Comparison of ENCODE assay signal across 8 mouse cellular contexts in genomic region chr5:24550598-24551316, GRCm38 (mm10). TPM values are rescaled to one million over a fixed set of nuclear protein-coding genes. Genes with fewer than 3 reads are reported as not detected.
A peak's percentile ranks its signal among the peaks of the same experiment; 100 is the strongest.
DNase-seq lines count a peak whose midpoint lies in the region; ATAC-seq and TF ChIP-seq lines count a peak whose summit lies in the region.

No protein-coding gene starts in this region.

- peaks cover 4% of the 10 kb centered on the region for H3K4me1 ChIP-seq in midbrain, embryonic 11.5 days (ENCODE audit: control insufficient read depth, insufficient read depth, low read length)
- H3K4me1 ChIP-seq in stomach, embryonic 15.5 days: peaks cover 9% of the 10 kb centered on the region

- H3K27me3 ChIP-seq in midbrain, embryonic 11.5 days (ENCODE audit: control insufficient read depth, insufficient read depth, low read length): no peaks in the 10 kb centered on the region
- H3K27me3 ChIP-seq in stomach, embryonic 15.5 days (replicated peaks): no peaks in the 10 kb centered on the region

- WGBS in midbrain, embryonic 11.5 days: 42% methylated on average over 26 of the region's 26 CpGs
- WGBS in stomach, embryonic 15.5 days: 25% methylated on average over 26 of the region's 26 CpGs

- TF ChIP-seq CTCF in layer of hippocampus, adult 2 months (conservative IDR thresholded peaks at IDR 0.05): no peak

- ATAC-seq in frontal cortex, adult (ENCODE audit: low TSS enrichment): no peak
- ATAC-seq in common myeloid progenitor, adult 5-6 weeks (replicated peaks; ENCODE audit: low read depth, poor library complexity, severe bottlenecking): peak; percentile 58; the same call in 1 of the 2 replicates
- 0 out of 2 replicates have a peak, but pooled peaks have one; percentile 27 for ATAC-seq in midbrain, embryonic 11.5 days (ENCODE audit: low FRiP score)
- peak; percentile 59 for ATAC-seq in stomach, embryonic 15.5 days (ENCODE audit: insufficient read depth, low FRiP score, low read depth)

- H3K27ac ChIP-seq in layer of hippocampus, adult 2 months: no peak overlapping the region
- no peak overlapping the region for H3K27ac ChIP-seq in midbrain, embryonic 11.5 days (ENCODE audit: low read depth, low read length)
- no peak overlapping the region for H3K27ac ChIP-seq in stomach, embryonic 15.5 days

- DNase-seq in frontal cortex, postnatal 10 days (ENCODE audit: low spot score in 2 of 2): peak; percentile 54 to 64
- peak; percentile 57 to 65 for DNase-seq in heart, postnatal 14 days
- DNase-seq in layer of hippocampus, adult 2 months (ENCODE audit: low spot score in 2 of 2): peak; percentile 65 to 67
- peak; percentile 86 for DNase-seq in midbrain, embryonic 11.5 days (ENCODE audit: low spot score, missing footprints)
- no peak for DNase-seq in adrenal gland, adult 8-10 months

- H3K4me3 ChIP-seq in layer of hippocampus, adult 2 months: peak overlapping the region; percentile 15; the same call in 1 of the 2 replicates
- no peak overlapping the region for H3K4me3 ChIP-seq in midbrain, embryonic 11.5 days (ENCODE audit: low read depth, low read length)
- 0 out of 2 replicates have a peak overlapping the region, but pooled peaks have one; percentile 11 for H3K4me3 ChIP-seq in stomach, embryonic 15.5 days (replicated peaks)

- no peak overlapping the region for H3K4me2 ChIP-seq in midbrain, embryonic 11.5 days
- H3K4me2 ChIP-seq in stomach, embryonic 15.5 days: peak overlapping the region; percentile 43

- no peaks in the 10 kb centered on the region for H3K36me3 ChIP-seq in midbrain, embryonic 11.5 days (ENCODE audit: control insufficient read depth, insufficient read depth, low read length)
- H3K36me3 ChIP-seq in stomach, embryonic 15.5 days: no peaks in the 10 kb centered on the region

- no peaks in the 10 kb centered on the region for H3K9me3 ChIP-seq in midbrain, embryonic 11.5 days (ENCODE audit: control insufficient read depth, low read length)
- no peaks in the 10 kb centered on the region for H3K9me3 ChIP-seq in stomach, embryonic 15.5 days

- no peak overlapping the region; the same call in 1 of the 2 replicates for H3K9ac ChIP-seq in midbrain, embryonic 11.5 days (ENCODE audit: low read length)
- no peak overlapping the region for H3K9ac ChIP-seq in stomach, embryonic 15.5 days

- intact Hi-C loops in heart, postnatal 14 days (cut with DNase I): no loop called here

RNA-seq across cellular contexts. Expression of gene 4931409K22Rik, which starts 5.9 kb away (rescaled TPM):
- total RNA-seq in common myeloid progenitor, adult 5-6 weeks (2017): not detected in 2 replicates
- not detected for total RNA-seq in heart, postnatal 14 days (2021)
- total RNA-seq in layer of hippocampus, adult 2 months (2021): not detected
- not detected in 2 replicates for polyA plus RNA-seq in midbrain, embryonic 11.5 days (2014; fragmentation: Nextera tagmentation; extraction: Ambion mirVana)
- polyA plus RNA-seq in stomach, embryonic 15.5 days (2015; fragmentation: Nextera tagmentation; extraction: Ambion mirVana): 0.14 and 0.24 TPM in 2 replicates
- total RNA-seq in adrenal gland, adult 8-10 months (2022): not detected

RNA-seq across cellular contexts. Expression of gene Asb10, which starts 10.0 kb away (rescaled TPM):
- 0.69 TPM in 1 of 2 replicates, not detected in the other for total RNA-seq in common myeloid progenitor, adult 5-6 weeks (2017)
- total RNA-seq in heart, postnatal 14 days (2021): 10 to 100 TPM; 70.2 to 72.5 TPM
- total RNA-seq in layer of hippocampus, adult 2 months (2021): under 1 TPM in 1 of 2 experiments, not detected in 1; 0.31 TPM
- polyA plus RNA-seq in midbrain, embryonic 11.5 days (2014; fragmentation: Nextera tagmentation; extraction: Ambion mirVana): 0.25 TPM in 2 replicates
- 0.32 and 0.57 TPM in 2 replicates for polyA plus RNA-seq in stomach, embryonic 15.5 days (2015; fragmentation: Nextera tagmentation; extraction: Ambion mirVana)
- total RNA-seq in adrenal gland, adult 8-10 months (2022): under 1 TPM; 0.37 to 0.75 (median 0.59) TPM

RNA-seq across cellular contexts. Expression of gene Gbx1, which starts 23.8 kb away (rescaled TPM):
- total RNA-seq in common myeloid progenitor, adult 5-6 weeks (2017): not detected in 2 replicates
- total RNA-seq in heart, postnatal 14 days (2021): not detected
- under 1 TPM in 1 of 2 experiments, not detected in 1; 0.10 TPM for total RNA-seq in layer of hippocampus, adult 2 months (2021)
- 0.15 TPM in 1 of 2 replicates, not detected in the other for polyA plus RNA-seq in midbrain, embryonic 11.5 days (2014; fragmentation: Nextera tagmentation; extraction: Ambion mirVana)
- polyA plus RNA-seq in stomach, embryonic 15.5 days (2015; fragmentation: Nextera tagmentation; extraction: Ambion mirVana): 0.04 TPM in 1 of 2 replicates, not detected in the other
- total RNA-seq in adrenal gland, adult 8-10 months (2022): not detected

RNA-seq across cellular contexts. Expression of gene Abcf2, which starts 26.5 kb away (rescaled TPM):
- 107 and 119 TPM in 2 replicates for total RNA-seq in common myeloid progenitor, adult 5-6 weeks (2017)
- total RNA-seq in heart, postnatal 14 days (2021): 10 to 100 TPM; 44.0 to 45.7 TPM
- total RNA-seq in layer of hippocampus, adult 2 months (2021): 10 to 100 TPM; 75.9 to 81.4 TPM
- polyA plus RNA-seq in midbrain, embryonic 11.5 days (2014; fragmentation: Nextera tagmentation; extraction: Ambion mirVana): 143 and 147 TPM in 2 replicates
- 85.9 and 90.0 TPM in 2 replicates for polyA plus RNA-seq in stomach, embryonic 15.5 days (2015; fragmentation: Nextera tagmentation; extraction: Ambion mirVana)
- total RNA-seq in adrenal gland, adult 8-10 months (2022): 10 to 100 TPM; 59.5 to 89.6 (median 75.2) TPM

RNA-seq across cellular contexts. Expression of gene Chpf2, which starts 35.8 kb away (rescaled TPM):
- total RNA-seq in common myeloid progenitor, adult 5-6 weeks (2017): 12.3 and 13.3 TPM in 2 replicates
- 10 to 100 TPM; 12.4 to 14.3 TPM for total RNA-seq in heart, postnatal 14 days (2021)
- 10 to 100 TPM; 63.6 to 66.7 TPM for total RNA-seq in layer of hippocampus, adult 2 months (2021)
- polyA plus RNA-seq in midbrain, embryonic 11.5 days (2014; fragmentation: Nextera tagmentation; extraction: Ambion mirVana): 7.2 and 9.6 TPM in 2 replicates
- polyA plus RNA-seq in stomach, embryonic 15.5 days (2015; fragmentation: Nextera tagmentation; extraction: Ambion mirVana): 18.6 and 21.2 TPM in 2 replicates
- total RNA-seq in adrenal gland, adult 8-10 months (2022): 10 to 100 TPM; 38.1 to 70.3 (median 57.1) TPM

Comparison
In these comparisons a context has a peak if more than half of its experiments do, and no peak if none do; other contexts are left out.
1. RNA of gene Asb10, which starts 10.0 kb away (total RNA-seq): 70.2 to 72.5 TPM in heart, postnatal 14 days; 0.37 to 0.75 TPM in adrenal gland, adult 8-10 months, 0.69 TPM in common myeloid progenitor, adult 5-6 weeks and 0.31 TPM in layer of hippocampus, adult 2 months; every median in the first group is over 10 times any median in the second.